Mouse (Mus musculus) T-helper 1 cell (primary cell): ENCODE results near the gene Iqschfp.

ENCODE experiments used
- in situ Hi-C: fragments of 300-600 bp; cut with MboI, MseI; formaldehyde crosslinking; loops from one replicate; pipeline ENCODE4 v1.15.1; 2025; ENCODE audit warnings: high pct_unique_total_duplicates

The Iqschfp gene

DNA sequence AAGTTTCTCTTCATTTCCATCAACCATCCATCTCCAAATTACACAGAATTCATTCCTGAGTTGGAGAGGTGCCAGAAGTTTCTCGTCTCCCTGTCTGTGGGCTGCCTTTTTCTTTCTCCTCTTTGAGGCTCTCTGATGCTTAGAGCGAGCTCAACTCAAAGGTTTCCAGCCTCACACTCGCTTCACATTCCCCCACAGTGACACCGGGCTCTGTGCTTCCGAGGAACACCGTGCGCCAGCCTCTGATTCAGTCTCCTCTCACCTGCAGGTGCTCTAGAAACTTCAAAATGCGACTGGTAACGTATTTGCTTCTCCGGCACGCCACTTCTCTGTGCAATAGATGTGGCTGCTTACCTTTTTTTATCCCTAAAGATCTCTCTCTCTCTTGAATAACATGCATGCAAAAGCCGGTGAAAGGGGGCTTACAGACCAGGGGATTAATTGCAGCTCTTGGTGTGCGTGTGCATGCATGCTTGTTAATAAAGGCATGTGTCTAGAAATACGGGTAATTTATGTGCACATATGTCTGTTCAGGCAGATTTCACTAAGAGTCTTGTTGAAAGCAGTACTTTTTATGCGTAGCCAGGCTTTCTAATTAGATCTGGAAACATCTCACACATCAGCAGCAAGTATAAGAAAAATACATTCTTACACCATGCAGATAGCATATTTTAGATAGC is at the start of gene Iqschfp, which contains the start of gene Iqcj:
TSS of gene Iqschfp (plus strand) at position 207 of the 680 bp plus-strand sequence.
TSS of gene Iqcj (plus strand) at position 195 of the 680 bp plus-strand sequence.
- in situ Hi-C loops: no loop called here

DNA sequence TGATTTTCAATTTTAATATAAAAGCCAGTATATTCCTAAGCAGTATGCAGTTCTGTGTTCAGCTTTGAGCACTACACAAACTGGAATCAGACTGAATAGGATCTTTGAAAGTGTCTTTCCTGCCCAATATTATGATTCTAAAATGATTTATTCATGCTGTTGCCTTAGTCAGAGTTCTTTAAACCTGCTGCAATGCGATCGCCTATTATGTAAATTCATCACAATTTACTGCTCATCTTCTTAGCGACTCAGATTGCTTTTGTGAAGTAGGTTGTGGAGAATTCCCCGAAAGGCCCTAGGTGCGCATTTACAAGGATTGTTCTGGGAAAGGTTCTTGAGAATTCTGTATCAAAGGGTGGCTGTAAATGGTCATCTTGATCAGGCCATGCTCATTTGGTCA is 39.6 kb upstream of the Iqschfp start:
- in situ Hi-C loops: no loop called here

- in situ Hi-C loops: no loop called here
Measured at GRCm38 (mm10) chr3:67861524-67861923, 30.5 kb upstream of the Iqschfp start.

DNA sequence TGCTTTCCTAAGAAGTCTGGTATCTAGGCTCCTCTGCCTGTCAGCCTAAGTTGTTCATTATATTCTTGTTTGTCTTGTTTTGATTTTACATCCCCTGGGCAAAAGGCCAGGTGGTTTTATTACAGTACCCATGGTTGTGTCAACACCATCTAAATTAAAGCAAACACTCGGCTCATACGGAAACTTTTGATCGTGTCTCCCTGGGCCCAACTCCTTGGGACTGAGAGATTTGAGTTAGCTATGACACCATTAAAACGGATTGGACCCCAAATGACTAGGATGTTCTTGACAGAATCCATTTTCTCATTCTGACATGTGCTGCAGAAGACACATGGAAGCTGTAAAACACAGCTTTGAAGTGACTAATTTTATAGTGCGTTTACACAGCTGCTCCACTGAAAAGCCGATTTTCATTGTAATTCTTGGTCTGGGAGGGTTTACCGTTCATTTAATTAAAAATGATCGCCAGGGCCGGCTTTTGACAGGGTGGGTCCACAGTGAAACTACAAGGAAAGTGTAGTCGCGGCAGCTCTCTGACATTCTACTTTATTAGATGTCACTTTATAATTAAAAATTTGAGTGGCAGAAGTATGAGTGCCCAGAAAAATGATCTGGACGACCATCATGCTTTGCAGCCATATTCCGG is 24.5 kb upstream of the Iqschfp start:
- in situ Hi-C loops: no loop called here

DNA sequence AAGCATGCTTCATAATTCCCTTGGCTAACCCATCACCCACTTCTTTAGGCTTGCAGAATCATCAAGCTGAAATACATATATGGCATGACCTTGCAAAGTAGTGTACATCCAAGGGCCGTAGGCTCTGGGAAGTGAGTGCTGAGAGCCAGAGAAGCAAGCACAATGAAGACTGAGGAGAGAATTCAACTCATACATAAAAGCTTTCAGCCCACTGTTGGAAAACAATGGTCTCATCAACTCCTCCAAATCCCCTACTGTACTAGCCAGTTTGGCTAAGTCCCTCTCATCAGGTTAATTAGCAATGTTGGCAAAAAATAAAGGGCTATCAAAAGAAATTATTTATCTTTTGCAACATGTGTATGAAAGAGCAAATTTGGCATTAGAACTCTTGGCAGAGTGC is 22.6 kb upstream of the Iqschfp start:
- in situ Hi-C loops: no loop called here

DNA sequence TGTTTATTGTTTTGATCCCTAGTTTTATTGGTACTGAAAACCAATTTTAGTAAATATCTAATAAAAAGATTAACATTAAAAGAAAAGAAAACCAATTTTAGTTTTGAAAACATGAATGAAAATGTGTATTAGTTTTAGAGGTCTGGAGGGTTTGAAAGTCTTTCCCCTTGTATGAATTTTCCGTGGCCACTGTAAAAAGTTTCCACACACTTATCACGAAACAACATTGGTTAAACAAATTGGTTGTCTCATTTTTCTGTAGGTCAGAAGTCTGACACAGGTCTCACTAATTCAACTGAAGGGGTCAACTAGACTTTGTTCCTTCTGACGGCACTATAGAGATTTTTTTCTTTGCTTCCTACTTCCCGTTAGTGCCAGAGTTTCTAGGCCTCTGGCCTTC is 14.8 kb upstream of the Iqschfp start:
- in situ Hi-C loops: no loop called here

GRCm38 (mm10) chr3:67884335-67884734 is 7.7 kb upstream of the Iqschfp start:
- in situ Hi-C loops: no loop called here

GRCm38 (mm10) chr3:67886176-67886575 is 5.9 kb upstream of the Iqschfp start:
- in situ Hi-C loops: no loop called here

DNA sequence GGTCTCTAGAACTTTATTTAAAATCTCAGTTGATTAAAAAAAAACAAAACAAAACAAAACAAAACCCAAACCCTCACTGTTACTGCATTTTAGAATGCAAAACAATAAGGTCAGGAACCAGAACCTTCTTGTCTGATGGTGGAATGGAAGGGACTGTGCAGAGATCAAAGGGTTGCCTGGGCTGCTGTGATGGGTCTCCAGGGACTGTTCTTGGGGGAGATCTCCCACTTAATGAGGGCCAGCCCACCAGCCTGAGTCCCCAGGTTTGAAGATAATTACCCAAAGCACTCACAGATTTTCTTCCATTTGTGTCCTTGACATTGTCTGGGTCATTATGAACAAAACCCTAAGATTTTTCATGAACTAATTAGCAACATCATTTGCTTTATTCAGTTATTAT is 4.8 kb upstream of the Iqschfp start:
- in situ Hi-C loops: no loop called here

DNA sequence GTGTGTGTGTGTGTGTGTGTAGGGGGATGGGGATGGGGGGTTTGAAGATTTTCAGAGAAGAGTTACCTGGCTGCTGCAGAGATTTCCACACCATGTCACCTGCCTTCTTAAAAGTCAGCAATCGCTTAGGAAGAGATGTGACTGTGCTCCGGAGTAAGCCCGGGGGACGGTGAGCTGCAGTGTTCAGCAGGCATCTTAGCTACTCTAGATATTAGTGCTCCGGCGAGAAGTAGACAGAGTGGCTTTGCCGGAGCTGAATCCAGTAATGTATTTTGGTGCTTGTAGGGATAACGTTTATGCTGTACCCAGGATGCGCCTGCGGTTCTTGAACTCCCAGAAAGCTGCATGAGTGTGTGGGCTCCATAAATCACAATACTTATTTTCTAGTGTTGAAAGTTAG is 736 bp downstream of the Iqschfp start:
- in situ Hi-C loops: no loop called here

DNA sequence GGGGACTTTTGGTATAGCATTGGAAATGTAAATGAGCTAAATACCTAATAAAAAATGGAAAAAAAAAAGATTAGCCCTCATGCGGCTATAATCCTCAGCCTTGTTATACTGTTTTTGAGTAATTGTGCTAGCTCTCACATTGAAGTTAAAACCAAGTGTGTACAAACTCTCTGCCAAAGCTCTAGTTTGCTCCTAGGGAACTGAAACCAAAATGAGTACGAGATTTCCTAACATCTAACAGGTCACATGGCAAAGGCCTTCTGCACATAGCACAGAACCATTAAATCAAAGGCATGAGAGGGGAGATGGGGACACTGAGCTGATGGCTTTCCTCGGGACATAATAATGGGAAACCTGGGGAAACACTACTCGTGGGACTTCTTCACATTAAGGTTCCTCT is 10.5 kb downstream of the Iqschfp start:
- in situ Hi-C loops: no loop called here

- in situ Hi-C loops: no loop called here
Measured at GRCm38 (mm10) chr3:67908586-67908985, 16.6 kb downstream of the Iqschfp start.

DNA sequence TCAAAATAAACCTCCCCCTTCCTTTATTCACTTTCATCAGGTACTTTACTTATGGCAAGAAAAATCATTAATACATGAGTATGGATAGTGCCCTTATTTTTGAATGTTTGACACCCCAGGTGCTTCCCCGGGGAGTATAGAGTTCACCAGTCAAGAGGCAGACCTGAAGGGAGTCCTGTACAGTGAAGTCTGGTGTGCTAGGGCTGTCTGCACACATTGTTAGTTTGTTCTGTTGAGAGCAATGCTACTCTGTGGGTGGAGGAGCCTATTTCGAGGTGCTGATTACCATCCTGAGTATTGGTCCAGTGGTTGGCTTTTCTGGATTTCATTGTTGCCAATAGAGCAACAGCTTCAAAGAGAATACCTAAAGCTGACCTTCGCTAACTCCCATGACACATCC is 26.1 kb downstream of the Iqschfp start:
- in situ Hi-C loops: no loop called here

DNA sequence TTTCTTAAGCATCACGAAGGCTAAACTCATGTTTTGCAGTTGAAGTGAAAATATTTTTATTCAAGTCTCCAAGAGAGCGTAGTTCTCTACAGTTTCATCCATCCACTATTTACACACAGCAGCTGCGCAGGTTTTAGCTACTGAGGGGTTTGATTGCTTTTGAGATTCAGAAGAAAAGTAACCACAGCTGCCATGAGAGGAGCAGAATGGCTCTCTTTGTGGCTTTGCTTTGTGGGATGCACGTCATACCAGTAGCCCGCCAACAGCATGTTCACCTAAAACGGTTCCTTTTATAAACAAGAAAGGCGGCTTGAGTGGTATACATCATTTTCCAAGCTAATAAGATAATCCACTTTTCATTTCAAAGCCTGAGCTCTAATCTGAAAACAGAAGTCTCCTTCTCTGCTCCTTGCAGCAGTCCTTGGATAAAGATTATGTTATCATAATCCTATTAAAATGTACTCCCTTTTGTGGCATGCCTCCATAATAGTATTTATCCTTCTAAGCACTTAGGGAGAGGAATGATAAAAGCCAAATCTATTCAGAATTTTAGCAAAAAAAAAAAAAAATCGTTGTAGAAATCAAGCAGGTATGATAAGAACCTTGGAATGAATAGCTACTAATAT is 26.7 kb downstream of the Iqschfp start:
- in situ Hi-C loops: no loop called here

- in situ Hi-C loops: no loop called here
Measured at GRCm38 (mm10) chr3:67923095-67923494, 31.1 kb downstream of the Iqschfp start.

DNA sequence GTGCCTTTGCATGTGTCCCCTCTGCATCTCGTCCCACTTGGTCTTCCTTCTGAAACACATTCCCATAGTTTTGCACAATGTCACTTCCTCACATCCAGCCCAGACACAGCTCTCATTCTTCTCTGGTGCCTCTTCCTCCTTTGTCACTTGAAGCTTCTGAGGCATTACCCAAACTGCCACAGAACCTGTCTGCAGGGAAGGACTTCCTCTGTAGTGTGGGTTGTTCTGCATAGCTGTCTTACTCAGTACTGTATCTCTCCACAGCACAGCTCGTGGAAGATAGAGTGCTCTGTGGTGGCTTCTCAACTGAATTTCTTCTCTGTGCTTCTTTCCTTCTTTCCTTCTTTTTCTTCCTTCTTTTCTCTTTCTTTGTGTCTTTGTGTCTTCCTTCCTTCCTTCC is 33.4 kb downstream of the Iqschfp start:
- in situ Hi-C loops: no loop called here

DNA sequence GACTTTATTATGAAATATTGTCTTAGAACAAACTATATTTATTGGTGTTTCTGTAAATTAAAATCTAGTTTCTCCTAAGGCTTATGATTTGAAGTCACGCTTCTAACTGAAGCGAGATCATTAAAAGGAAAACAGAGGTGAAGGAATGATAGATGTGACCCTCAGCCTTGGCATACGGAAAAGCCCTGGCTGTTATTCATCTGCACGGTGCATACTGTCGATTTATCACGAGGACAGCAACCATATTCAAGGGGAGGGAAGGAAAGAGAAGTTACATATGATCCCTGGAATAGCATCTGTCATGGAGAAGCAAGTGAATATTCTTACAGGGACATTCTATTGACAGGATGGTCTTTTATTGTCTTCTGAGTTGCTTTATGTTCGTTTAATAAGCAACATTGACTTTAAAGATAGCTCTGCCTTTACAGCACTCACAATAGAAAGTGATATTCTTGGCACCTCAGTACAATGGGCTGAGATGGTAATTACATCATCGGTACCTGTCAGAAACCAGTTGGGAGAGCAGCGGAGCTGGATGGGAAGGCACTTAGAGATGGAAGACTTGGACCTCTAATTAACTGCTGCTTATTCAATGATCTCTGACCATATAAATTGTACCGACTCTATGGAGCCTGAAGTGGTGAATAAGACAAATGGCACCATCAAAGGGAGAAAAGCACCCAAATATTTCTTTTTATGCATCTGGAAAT is 38.5 kb downstream of the Iqschfp start:
- in situ Hi-C loops: no loop called here

- in situ Hi-C loops: no loop called here
Measured at GRCm38 (mm10) chr3:67931181-67931580, 39.1 kb downstream of the Iqschfp start.

DNA sequence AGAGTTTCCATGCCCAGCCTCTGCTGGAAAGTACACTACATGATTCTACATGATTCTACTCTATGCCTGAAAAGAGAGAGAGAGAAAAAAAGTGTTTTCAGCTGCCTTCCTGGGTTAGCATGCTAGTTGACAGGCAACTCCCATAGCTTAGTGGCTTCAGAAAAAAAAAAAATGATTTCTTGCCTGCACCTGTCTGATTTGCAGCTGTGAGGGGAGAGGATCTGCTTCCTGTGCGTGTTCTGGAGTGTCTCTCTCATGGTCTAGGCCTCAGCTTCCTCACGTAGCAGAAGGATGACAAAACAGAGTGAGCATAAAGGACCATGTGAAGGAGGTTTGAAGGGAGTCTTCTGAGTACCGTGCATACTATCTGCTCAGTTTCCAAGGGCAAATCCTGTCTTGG is 39.9 kb downstream of the Iqschfp start:
- in situ Hi-C loops: no loop called here

DNA sequence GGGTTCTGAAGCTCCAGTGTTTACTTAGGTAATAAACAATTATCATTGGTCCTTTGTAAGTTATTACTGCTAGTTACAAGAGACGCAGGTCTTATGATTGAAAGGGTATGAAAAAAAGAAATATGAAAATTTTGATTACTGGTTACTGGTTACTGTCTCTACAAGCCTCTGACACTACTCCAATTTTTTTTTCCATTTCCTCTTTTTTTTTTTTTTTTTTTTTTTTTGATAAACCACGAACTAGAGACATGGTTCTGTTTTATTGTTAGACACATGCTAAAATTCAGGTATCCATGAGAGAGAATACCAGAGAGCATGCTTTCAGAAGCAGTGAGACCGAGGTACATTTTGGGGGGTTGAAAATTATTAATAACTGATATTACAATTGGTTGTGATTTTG is 43.8 kb downstream of the Iqschfp start:
- in situ Hi-C loops: no loop called here

GRCm38 (mm10) chr3:67947000-67947399 is 55.0 kb downstream of the Iqschfp start:
- in situ Hi-C loops: no loop called here

DNA sequence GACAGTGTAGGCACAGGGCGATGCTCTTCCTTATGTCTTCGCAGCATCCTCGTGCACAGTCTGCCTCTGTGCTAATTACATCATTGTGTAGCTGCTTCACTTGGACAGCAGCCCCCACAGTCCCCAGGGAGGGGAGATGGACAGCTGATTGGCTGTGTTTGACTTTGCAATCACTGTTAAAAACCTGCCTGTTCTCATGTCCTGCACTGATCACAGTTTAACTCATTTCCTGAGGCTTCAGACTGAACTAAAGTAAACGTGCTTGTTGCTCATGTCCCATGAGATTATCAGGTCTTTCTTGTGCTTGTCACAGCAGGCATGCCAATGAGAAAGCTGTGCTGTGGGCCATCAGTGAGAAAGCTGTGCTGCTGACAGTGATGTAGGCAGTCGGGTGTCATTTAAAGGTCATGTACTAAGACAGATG is 60.5 kb downstream of the Iqschfp start:
- in situ Hi-C loops: no loop called here
